Mouse (Mus musculus): Measurements from ENCODE around the gene Ift80. TPM values are rescaled to one million over a fixed set of nuclear protein-coding genes. Genes with fewer than 3 reads are reported as not detected.

Gene Ift80
- polyA plus RNA-seq (2015; fragmentation: Nextera tagmentation; extraction: Ambion mirVana): 7.8 and 9.1 TPM in 2 replicates

DNA sequence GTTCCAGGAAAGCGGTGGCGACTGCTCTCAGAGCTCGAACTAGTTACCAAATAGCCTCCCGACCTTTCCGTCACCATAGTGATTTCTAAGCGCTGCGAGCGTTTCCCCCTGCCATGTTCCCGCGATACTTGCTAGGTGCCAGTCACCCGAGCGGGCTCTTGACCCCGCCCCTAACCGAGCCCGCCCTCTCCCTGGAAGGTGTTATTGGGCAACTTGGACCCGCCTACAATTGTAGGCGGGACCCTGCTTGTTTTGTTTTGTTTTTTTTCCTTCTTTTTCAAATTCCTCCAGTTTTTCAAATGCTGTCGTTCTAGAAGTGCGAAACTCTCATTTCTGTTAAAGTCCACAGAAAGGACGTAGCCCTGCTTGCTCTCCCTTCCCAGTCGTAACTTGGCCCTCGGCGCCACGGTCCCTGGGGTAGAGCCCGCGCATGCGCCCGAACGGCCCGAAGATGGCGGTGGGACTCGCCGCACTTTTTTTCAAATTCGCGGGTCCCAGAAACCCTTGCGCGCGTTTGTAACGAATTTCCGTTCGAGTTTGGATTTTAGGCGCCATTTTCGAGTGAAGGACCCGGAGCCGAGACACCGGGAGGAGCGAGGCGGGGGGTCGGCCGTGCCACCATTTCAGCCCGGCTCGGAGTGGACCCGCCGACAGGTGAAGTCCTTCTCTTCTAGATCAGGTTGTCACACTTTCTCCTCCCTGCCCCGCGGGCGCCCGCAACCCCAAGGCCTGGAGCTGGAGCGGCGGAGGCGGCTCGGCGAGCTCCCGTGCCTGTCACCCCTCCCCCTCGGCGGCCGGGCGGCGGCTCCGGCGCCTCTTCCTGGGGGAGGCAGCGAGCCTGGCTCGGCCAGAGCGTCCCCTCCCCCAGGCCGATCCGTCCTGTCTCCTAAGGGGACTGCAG is at the start of gene Ift80, which contains the start of gene Smc4:
Ift80 (minus strand) TSS at position 134 of the 901 bp plus-strand sequence.
Smc4 (plus strand) TSS at position 302 of the 901 bp plus-strand sequence.
- under 1% methylated on average over 72 of the region's 76 CpGs for WGBS
- no peaks in the 10 kb centered on the region for H3K36me3 ChIP-seq (ENCODE audit: control insufficient read depth, insufficient read depth, low read length)
- no peaks in the 10 kb centered on the region for H3K9me3 ChIP-seq (ENCODE audit: control insufficient read depth, low read length)
- H3K4me3 ChIP-seq (ENCODE audit: low read length): peak within 1 kb of the TSS; percentile 96
- H3K27me3 ChIP-seq (replicated peaks; ENCODE audit: control insufficient read depth, insufficient read depth, low read length): no peaks in the 10 kb centered on the region
- H3K9ac ChIP-seq (ENCODE audit: low read depth, low read length): peak within 1 kb of the TSS; percentile 75
- H3K27ac ChIP-seq (ENCODE audit: low read depth, low read length): peak within 1 kb of the TSS; percentile 86
- H3K4me2 ChIP-seq (ENCODE audit: low read length): peak within 1 kb of the TSS; percentile 94
- ATAC-seq: peak; percentile 98
- H3K4me1 ChIP-seq (ENCODE audit: control insufficient read depth, insufficient read depth, low read depth, low read length): peaks cover 11% of the 10 kb centered on the region

DNA sequence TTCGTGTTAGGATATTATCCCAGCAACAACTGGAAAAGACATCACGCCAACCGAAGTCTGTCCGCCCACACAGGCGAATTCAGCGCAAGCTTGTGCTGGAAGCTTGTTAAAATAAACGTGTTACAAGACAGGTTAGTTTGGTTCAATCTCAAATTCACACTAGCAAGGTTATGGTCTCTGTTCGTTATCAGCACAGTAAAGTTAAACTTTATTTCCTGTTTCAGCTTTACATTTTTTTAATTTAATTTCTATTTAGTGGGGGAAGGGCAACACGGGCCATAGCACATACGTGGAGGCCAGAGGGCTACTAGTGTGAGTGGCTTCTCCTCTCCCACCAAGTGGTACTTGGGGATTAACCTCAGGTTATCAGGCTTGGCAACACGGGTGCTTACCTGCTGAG is 47.5 kb upstream of the Ift80 start:
- Histone ChIP-seq H3K27ac (ENCODE audit: low read depth, low read length) (no peak overlapping the region), H3K4me2 (ENCODE audit: low read length) (no peak overlapping the region), H3K4me3 (ENCODE audit: low read length) (no peak overlapping the region), H3K9me3 (ENCODE audit: control insufficient read depth, low read length) (no peaks in the 10 kb centered on the region), H3K4me1 (ENCODE audit: control insufficient read depth, insufficient read depth, low read depth, low read length) (no peaks in the 10 kb centered on the region), H3K36me3 (ENCODE audit: control insufficient read depth, insufficient read depth, low read length) (no peaks in the 10 kb centered on the region), H3K9ac (ENCODE audit: low read depth, low read length) (no peak overlapping the region), H3K27me3 (replicated peaks; ENCODE audit: control insufficient read depth, insufficient read depth, low read length) (no peaks in the 10 kb centered on the region)
- 92% methylated on average over 11 of the region's 11 CpGs for WGBS
- no peak for ATAC-seq

DNA sequence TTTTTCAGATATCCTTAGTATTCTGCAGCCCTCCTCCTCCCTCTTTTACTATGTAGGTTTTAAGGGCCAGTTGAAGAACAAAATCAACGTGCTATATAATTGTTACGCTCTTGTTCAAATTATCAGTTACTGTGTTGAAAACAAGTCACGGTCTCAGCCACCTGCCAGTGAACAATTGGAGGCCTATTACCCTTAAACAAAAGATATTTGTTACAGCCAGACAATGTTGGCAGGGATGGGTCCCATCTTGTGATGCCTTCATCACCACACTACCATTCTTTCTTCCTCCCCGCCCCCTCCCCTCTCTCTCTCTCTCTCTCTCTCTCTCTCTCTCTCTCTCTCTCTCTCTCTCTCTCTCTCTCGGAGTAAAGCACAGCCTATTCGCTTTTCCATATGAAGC is 44.6 kb upstream of the Ift80 start:
- H3K9ac ChIP-seq (ENCODE audit: low read depth, low read length): no peak overlapping the region
- H3K4me3 ChIP-seq (ENCODE audit: low read length): no peak overlapping the region
- peaks cover 4% of the 10 kb centered on the region for H3K4me1 ChIP-seq (ENCODE audit: control insufficient read depth, insufficient read depth, low read depth, low read length)
- H3K27me3 ChIP-seq (replicated peaks; ENCODE audit: control insufficient read depth, insufficient read depth, low read length): no peaks in the 10 kb centered on the region
- H3K4me2 ChIP-seq (ENCODE audit: low read length): no peak overlapping the region
- no peak overlapping the region for H3K27ac ChIP-seq (ENCODE audit: low read depth, low read length)
- no peaks in the 10 kb centered on the region for H3K36me3 ChIP-seq (ENCODE audit: control insufficient read depth, insufficient read depth, low read length)
- no peaks in the 10 kb centered on the region for H3K9me3 ChIP-seq (ENCODE audit: control insufficient read depth, low read length)
- 64% methylated on average over 6 of the region's 6 CpGs for WGBS
- ATAC-seq: no peak

DNA sequence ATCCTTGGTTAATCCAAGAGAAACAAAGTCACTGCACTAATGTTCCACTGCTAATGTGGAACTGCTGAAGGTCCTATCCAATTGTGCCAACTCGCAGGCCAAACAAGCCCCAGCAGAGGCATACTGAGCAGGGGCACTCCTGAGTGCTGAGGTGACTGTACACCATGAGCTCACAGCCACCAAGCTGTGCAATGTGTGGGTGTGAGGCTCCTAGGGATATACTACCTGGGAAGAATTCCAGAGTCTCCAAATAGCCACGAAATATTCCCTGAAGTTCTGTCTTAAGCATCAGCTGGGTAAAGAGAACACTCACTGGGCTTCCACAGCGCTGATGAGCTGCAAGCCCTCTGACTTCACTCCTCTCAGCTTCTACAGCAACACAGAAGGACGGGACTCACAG is 43.3 kb upstream of the Ift80 start:
- H3K4me3 ChIP-seq (ENCODE audit: low read length): no peak overlapping the region
- no peaks in the 10 kb centered on the region for H3K27me3 ChIP-seq (replicated peaks; ENCODE audit: control insufficient read depth, insufficient read depth, low read length)
- H3K4me2 ChIP-seq (ENCODE audit: low read length): no peak overlapping the region
- H3K36me3 ChIP-seq (ENCODE audit: control insufficient read depth, insufficient read depth, low read length): no peaks in the 10 kb centered on the region
- no peak for ATAC-seq
- H3K9ac ChIP-seq (ENCODE audit: low read depth, low read length): no peak overlapping the region
- 82% methylated on average over 4 of the region's 4 CpGs for WGBS
- H3K9me3 ChIP-seq (ENCODE audit: control insufficient read depth, low read length): no peaks in the 10 kb centered on the region
- no peak overlapping the region for H3K27ac ChIP-seq (ENCODE audit: low read depth, low read length)
- H3K4me1 ChIP-seq (ENCODE audit: control insufficient read depth, insufficient read depth, low read depth, low read length): peaks cover 11% of the 10 kb centered on the region

DNA sequence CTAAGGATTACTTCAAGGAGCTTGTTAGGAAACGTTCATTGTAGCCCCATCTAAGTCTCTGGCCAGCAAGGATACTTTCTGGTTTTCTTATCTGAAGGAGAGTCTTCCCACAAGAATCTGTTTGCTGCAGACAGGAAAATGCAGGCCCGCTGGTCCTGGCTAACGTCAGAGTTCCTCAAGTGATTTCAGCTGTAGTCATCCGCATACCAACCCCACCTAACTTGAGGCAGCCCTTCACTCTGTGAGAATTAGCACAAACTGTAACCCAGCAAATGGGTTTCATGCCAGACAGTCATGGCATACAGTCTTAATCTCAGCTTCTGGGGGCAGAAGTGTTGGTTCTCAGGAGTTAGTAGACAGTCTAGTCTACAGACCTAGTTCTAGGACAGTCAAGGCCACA is 42.1 kb upstream of the Ift80 start:
- H3K4me1 ChIP-seq (ENCODE audit: control insufficient read depth, insufficient read depth, low read depth, low read length): peaks cover 11% of the 10 kb centered on the region
- H3K9ac ChIP-seq (ENCODE audit: low read depth, low read length): no peak overlapping the region
- WGBS: 70% methylated on average over 4 of the region's 4 CpGs
- H3K27me3 ChIP-seq (replicated peaks; ENCODE audit: control insufficient read depth, insufficient read depth, low read length): no peaks in the 10 kb centered on the region
- no peaks in the 10 kb centered on the region for H3K9me3 ChIP-seq (ENCODE audit: control insufficient read depth, low read length)
- H3K27ac ChIP-seq (ENCODE audit: low read depth, low read length): no peak overlapping the region
- ATAC-seq: no peak
- H3K4me2 ChIP-seq (ENCODE audit: low read length): no peak overlapping the region
- no peak overlapping the region for H3K4me3 ChIP-seq (ENCODE audit: low read length)
- no peaks in the 10 kb centered on the region for H3K36me3 ChIP-seq (ENCODE audit: control insufficient read depth, insufficient read depth, low read length)

DNA sequence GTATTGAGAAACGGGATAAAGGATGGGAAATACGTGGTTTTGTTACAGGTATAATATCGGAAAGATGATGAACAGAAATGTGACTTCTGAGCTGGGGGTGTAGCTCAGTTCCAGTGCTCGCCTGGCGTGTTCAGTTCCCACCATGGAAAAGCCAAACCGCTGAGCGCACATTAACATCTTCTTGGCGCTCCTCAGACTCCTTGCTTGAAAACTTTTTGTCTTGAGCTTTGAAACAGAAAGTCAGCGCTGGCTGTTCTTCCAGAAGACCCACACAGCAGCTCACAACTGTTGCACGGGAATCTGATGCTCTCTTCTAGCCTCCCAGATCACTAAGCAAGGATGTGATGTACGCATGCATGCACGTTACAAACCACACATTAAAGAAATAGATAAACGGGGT is 41.4 kb upstream of the Ift80 start:
- peaks cover 2% of the 10 kb centered on the region; the same call in 1 of the 2 replicates for H3K36me3 ChIP-seq (ENCODE audit: control insufficient read depth, insufficient read depth, low read length)
- peak overlapping the region; percentile 91 for H3K4me3 ChIP-seq (ENCODE audit: low read length)
- 17% methylated on average over 13 of the region's 13 CpGs for WGBS
- no peak for ATAC-seq
- H3K27me3 ChIP-seq (replicated peaks; ENCODE audit: control insufficient read depth, insufficient read depth, low read length): no peaks in the 10 kb centered on the region
- peak overlapping the region; percentile 80 for H3K4me2 ChIP-seq (ENCODE audit: low read length)
- H3K9ac ChIP-seq (ENCODE audit: low read depth, low read length): peak overlapping the region; percentile 10; the same call in 1 of the 2 replicates
- H3K27ac ChIP-seq (ENCODE audit: low read depth, low read length): no peak overlapping the region
- peaks cover 14% of the 10 kb centered on the region for H3K4me1 ChIP-seq (ENCODE audit: control insufficient read depth, insufficient read depth, low read depth, low read length)
- no peaks in the 10 kb centered on the region for H3K9me3 ChIP-seq (ENCODE audit: control insufficient read depth, low read length)

DNA sequence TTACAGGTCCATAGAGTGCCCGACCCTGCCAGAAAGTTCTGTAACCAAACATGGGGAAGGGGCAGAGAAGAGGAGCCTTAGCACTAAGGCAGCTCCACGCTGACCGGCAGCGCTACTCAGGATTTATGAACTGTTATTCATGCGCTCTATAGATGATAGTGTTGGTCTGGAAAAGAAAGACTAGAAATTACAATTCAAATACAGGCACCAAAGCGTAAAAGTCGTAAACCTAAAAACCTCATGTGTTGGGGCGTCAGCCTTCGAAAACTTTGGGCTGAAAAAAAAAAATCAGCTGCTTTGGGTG is 41.0 kb upstream of the Ift80 start:
- Histone ChIP-seq H3K4me2 (ENCODE audit: low read length) (peak overlapping the region; percentile 80), H3K27ac (ENCODE audit: low read depth, low read length) (peak overlapping the region; percentile 89), H3K36me3 (ENCODE audit: control insufficient read depth, insufficient read depth, low read length) (peaks cover 2% of the 10 kb centered on the region; the same call in 1 of the 2 replicates), H3K9me3 (ENCODE audit: control insufficient read depth, low read length) (no peaks in the 10 kb centered on the region), H3K27me3 (replicated peaks; ENCODE audit: control insufficient read depth, insufficient read depth, low read length) (no peaks in the 10 kb centered on the region), H3K4me1 (ENCODE audit: control insufficient read depth, insufficient read depth, low read depth, low read length) (peaks cover 14% of the 10 kb centered on the region), H3K4me3 (ENCODE audit: low read length) (peak overlapping the region; percentile 91), H3K9ac (ENCODE audit: low read depth, low read length) (peak overlapping the region; percentile 89)
- WGBS: 4% methylated on average over 9 of the region's 9 CpGs
- ATAC-seq: peak; percentile 16; the same call in 1 of the 2 replicates

DNA sequence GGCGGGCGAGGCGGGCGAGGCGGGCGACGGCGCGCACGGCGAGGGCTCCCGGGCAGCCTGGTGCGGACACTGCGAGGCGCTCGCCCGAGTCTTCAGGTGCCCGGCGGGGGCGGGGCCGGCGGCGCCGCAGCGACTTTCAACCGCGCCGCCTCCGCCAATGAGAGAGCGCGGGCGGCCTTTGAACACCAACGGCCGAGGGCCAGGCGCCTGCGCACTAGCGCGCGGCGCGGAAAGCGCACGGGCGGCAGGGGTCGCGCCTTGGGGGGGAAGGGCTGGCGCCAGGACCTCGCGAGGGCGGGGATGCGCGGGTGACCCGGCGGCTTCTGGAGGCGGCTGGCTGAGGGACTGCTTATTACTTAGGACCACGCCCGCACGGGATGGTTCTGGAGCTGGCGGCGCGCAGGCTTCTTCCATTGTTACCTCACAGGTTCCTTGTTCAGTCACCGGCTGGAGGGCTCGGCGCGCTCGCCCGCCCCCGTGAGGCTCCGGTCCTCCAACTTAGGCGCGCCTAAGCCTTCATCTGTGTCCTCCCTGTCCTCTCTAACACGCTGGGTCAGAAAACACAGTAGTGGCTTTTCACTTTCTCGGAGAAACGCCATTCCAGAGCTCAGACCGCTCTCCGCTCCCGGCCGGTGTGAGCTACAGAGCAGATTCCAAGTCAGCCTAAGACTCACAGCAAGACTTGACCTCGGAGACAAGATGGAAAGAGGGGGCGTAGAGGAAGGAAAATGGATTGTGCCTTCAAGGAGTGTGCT is 40.5 kb upstream of the Ift80 start, which contains the start of gene Trim59:
Trim59 (minus strand) TSS at position 111 of the 755 bp plus-strand sequence.
- H3K9me3 ChIP-seq (ENCODE audit: control insufficient read depth, low read length): no peaks in the 10 kb centered on the region
- peak within 1 kb of the TSS; percentile 91 for H3K4me3 ChIP-seq (ENCODE audit: low read length)
- WGBS: under 1% methylated on average over 46 of the region's 80 CpGs
- H3K27me3 ChIP-seq (replicated peaks; ENCODE audit: control insufficient read depth, insufficient read depth, low read length): no peaks in the 10 kb centered on the region
- H3K9ac ChIP-seq (ENCODE audit: low read depth, low read length): peak within 1 kb of the TSS; percentile 89
- H3K27ac ChIP-seq (ENCODE audit: low read depth, low read length): peak within 1 kb of the TSS; percentile 89
- peaks cover 2% of the 10 kb centered on the region; the same call in 1 of the 2 replicates for H3K36me3 ChIP-seq (ENCODE audit: control insufficient read depth, insufficient read depth, low read length)
- peaks cover 14% of the 10 kb centered on the region for H3K4me1 ChIP-seq (ENCODE audit: control insufficient read depth, insufficient read depth, low read depth, low read length)
- peak within 1 kb of the TSS; percentile 80 for H3K4me2 ChIP-seq (ENCODE audit: low read length)
- peak; percentile 97 for ATAC-seq

DNA sequence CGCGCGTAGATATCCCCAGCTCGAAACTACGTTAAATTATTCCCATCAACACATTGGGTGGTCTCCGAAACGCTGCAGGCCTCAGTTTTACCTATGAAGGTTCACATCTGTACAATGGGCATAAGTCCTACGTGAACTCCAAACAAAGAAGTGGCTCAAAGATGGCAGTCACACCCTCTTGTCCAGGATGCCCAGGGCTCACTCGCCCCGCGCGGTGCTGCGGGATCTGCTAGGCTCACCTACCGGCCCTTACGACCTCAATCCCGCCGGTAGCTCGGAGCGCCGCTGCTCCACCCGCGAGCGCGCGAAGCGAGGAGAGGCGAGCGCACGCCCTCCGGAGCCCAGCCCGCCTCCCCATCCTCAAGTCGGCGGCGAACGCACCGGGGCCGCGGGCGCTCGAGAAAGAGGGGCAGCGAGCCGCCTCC is 39.8 kb upstream of the Ift80 start:
- H3K27ac ChIP-seq (ENCODE audit: low read depth, low read length): peak overlapping the region; percentile 89
- peak overlapping the region; percentile 75 for H3K4me2 ChIP-seq (ENCODE audit: low read length)
- peak overlapping the region; percentile 91 for H3K4me3 ChIP-seq (ENCODE audit: low read length)
- peaks cover 14% of the 10 kb centered on the region for H3K4me1 ChIP-seq (ENCODE audit: control insufficient read depth, insufficient read depth, low read depth, low read length)
- under 1% methylated on average over 41 of the region's 42 CpGs for WGBS
- peak; percentile 74 for ATAC-seq
- peaks cover 2% of the 10 kb centered on the region; the same call in 1 of the 2 replicates for H3K36me3 ChIP-seq (ENCODE audit: control insufficient read depth, insufficient read depth, low read length)
- no peaks in the 10 kb centered on the region for H3K27me3 ChIP-seq (replicated peaks; ENCODE audit: control insufficient read depth, insufficient read depth, low read length)
- H3K9ac ChIP-seq (ENCODE audit: low read depth, low read length): peak overlapping the region; percentile 89
- no peaks in the 10 kb centered on the region for H3K9me3 ChIP-seq (ENCODE audit: control insufficient read depth, low read length)

Data from hindbrain, embryonic 16.5 days (tissue).